Mouse (Mus musculus): ENCODE results near the gene Ncoa1. TPM values are rescaled to one million over a fixed set of nuclear protein-coding genes. Genes with fewer than 3 reads are reported as not detected.

Gene Ncoa1
- polyA plus RNA-seq, 2 experiments = 1.1 to 1.7 TPM

DNA sequence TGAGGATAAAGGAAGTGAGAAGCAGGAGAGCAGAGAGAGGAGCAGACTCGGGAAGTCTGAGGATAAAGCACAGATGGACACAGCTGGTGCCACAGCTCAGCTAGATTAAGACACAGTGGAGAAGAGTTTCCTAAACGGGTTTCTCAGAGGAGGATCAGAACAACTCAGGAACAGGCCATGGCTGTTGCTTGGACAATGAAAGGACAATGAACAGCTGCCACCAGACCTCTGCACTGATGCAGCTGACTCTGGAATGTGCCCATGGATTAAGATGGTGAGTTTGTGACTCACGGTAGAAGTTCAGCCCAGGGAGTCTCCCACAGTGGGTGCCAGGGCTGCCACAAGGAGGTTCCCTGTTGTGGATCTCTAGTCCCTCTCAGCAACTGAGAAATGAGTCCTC lies 191.8 kb downstream of the Ncoa1 start:
- Histone ChIP-seq H3K27ac (no peak overlapping the region), H3K9ac (replicated peaks) (no peak overlapping the region), H3K4me3 (ENCODE audit: insufficient read depth in 1 of 2, low read depth in 2 of 2, low read length in 2 of 2) (no peak overlapping the region), H3K4me1 (replicated peaks; ENCODE audit: control insufficient read depth in 2 of 2, insufficient read depth in 2 of 2, low read length in 1 of 2) (no peaks in the 10 kb centered on the region), H3K9me3 (ENCODE audit: control insufficient read depth, low read length) (no peaks in the 10 kb centered on the region), H3K4me2 (ENCODE audit: low read depth) (no peak overlapping the region), H3K27me3 (ENCODE audit: control insufficient read depth, insufficient read depth, low read length) (no peaks in the 10 kb centered on the region), H3K36me3 (replicated peaks; ENCODE audit: control insufficient read depth, insufficient read depth, low read depth) (no peaks in the 10 kb centered on the region)
- no peak for DNase-seq (ENCODE audit: low read depth in 3 of 3, low spot score in 3 of 3)
- WGBS (ENCODE audit: insufficient replicate concordance) = 30% methylated on average over 3 of the region's 3 CpGs
- TF ChIP-seq CTCF (IDR thresholded peaks at IDR 0.05; ENCODE audit: low read depth) (no peak), EP300 (IDR thresholded peaks at IDR 0.05; ENCODE audit: low read depth) (no peak)
- no peak for ATAC-seq (ENCODE audit: insufficient read depth)

DNA sequence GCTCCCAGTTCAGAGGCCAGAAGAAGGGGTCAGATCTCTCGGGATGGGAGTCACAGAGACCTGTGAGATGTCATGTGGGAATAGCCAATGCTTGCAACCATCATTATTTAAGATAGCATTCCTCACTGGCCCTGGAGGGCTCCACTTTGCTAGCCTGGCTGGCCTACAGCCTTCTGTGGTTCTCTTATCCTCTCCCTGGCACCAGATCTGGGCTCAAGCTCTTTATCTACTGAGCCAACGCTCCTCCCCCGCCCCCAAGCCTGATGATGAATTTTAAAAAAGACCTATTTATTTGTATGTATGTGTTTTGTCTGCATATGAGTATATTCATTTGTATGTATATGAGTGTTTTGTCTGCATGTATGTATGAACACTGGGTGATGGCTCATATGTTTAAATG lies 197.1 kb downstream of the Ncoa1 start:
- Histone ChIP-seq H3K27ac (no peak overlapping the region), H3K9ac (replicated peaks) (no peak overlapping the region), H3K36me3 (replicated peaks; ENCODE audit: control insufficient read depth, insufficient read depth, low read depth) (no peaks in the 10 kb centered on the region), H3K9me3 (ENCODE audit: control insufficient read depth, low read length) (no peaks in the 10 kb centered on the region), H3K4me1 (replicated peaks; ENCODE audit: control insufficient read depth in 2 of 2, insufficient read depth in 2 of 2, low read length in 1 of 2) (peaks cover 0 to 6% of the 10 kb centered on the region in 2 experiments; a peak in 1 of 4 replicates), H3K4me3 (ENCODE audit: insufficient read depth in 1 of 2, low read depth in 2 of 2, low read length in 2 of 2) (no peak overlapping the region), H3K27me3 (ENCODE audit: control insufficient read depth, insufficient read depth, low read length) (no peaks in the 10 kb centered on the region), H3K4me2 (ENCODE audit: low read depth) (no peak overlapping the region)
- WGBS (ENCODE audit: insufficient replicate concordance) = 40% methylated on average over 3 of the region's 3 CpGs
- peak; percentile 45; the same call in 1 of the 2 replicates for ATAC-seq (ENCODE audit: insufficient read depth)
- TF ChIP-seq CTCF (IDR thresholded peaks at IDR 0.05; ENCODE audit: low read depth) (no peak), EP300 (IDR thresholded peaks at IDR 0.05; ENCODE audit: low read depth) (0 out of 2 replicates have a peak, but pooled peaks have one; percentile 21)
- DNase-seq (ENCODE audit: low read depth in 3 of 3, low spot score in 3 of 3) = no peak

DNA sequence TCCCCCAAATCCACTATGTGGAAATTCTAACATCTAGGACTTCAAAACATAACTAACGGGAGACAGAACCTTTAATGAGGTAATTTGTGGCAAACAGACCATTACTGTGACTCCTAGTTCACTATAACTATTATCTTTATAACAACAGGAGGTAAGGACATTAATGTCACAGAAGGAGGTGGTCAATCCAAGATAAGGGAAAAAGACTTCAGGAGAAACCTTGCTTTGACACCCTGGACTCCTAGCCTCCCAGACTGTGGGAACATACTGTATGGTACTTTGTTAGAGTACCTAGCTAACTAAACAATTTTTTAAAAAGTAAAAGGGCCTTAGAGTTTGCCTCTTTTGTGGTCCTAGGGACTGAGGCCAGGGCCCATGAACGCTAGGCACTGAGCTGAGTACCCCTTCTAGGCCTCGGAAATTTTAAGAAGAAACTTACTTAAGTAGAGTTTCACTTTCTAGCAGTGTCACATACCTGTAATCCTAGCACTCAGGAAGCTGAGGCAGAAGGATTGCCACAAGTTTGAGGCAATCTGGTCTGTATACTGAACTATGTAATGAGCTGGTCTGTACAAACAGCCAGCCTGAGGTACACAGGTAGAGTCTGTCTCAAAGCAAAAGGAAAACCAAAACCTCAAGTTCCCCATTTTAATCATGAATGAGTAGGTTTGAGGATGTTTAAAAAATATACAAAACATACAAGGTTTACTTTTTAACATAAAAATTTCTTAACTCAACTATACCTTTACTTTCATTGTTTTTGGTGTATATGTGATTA lies 197.8 kb downstream of the Ncoa1 start:
- Histone ChIP-seq H3K4me1 (replicated peaks; ENCODE audit: control insufficient read depth in 2 of 2, insufficient read depth in 2 of 2, low read length in 1 of 2) (peaks cover 0 to 6% of the 10 kb centered on the region in 2 experiments; a peak in 1 of 4 replicates), H3K27me3 (ENCODE audit: control insufficient read depth, insufficient read depth, low read length) (no peaks in the 10 kb centered on the region), H3K4me3 (ENCODE audit: insufficient read depth in 1 of 2, low read depth in 2 of 2, low read length in 2 of 2) (no peak overlapping the region), H3K9ac (replicated peaks) (no peak overlapping the region), H3K9me3 (ENCODE audit: control insufficient read depth, low read length) (no peaks in the 10 kb centered on the region), H3K36me3 (replicated peaks; ENCODE audit: control insufficient read depth, insufficient read depth, low read depth) (no peaks in the 10 kb centered on the region), H3K4me2 (ENCODE audit: low read depth) (no peak overlapping the region), H3K27ac (no peak overlapping the region)
- TF ChIP-seq CTCF (IDR thresholded peaks at IDR 0.05; ENCODE audit: low read depth) (no peak), EP300 (IDR thresholded peaks at IDR 0.05; ENCODE audit: low read depth) (0 out of 2 replicates have a peak, but pooled peaks have one; percentile 6)
- ATAC-seq (ENCODE audit: insufficient read depth) = no peak
- 68% methylated on average over 3 of the region's 3 CpGs for WGBS (ENCODE audit: insufficient replicate concordance)
- no peak for DNase-seq (ENCODE audit: low read depth in 3 of 3, low spot score in 3 of 3)

DNA sequence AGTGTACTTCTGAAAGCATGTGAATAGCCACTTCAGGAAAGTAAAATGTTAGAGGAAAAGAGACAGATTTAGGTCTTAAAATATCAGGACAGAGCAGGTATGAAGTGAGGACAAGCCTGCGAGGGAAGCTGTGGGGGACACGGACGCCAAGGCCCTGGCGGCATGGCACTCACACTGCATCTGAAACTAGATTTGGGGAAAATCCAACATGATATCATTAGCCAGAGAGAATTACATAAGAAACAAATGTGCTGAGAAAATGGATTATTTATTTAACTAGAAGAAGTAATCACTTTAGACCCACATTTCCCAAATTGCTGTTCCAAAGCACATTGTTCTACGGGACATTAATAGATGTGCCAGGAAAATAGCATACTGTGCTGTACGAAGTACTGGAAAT lies 205.9 kb downstream of the Ncoa1 start:
- H3K27me3 ChIP-seq (ENCODE audit: control insufficient read depth, insufficient read depth, low read length) = no peaks in the 10 kb centered on the region
- no peak overlapping the region for H3K27ac ChIP-seq
- no peak overlapping the region for H3K4me3 ChIP-seq (ENCODE audit: insufficient read depth in 1 of 2, low read depth in 2 of 2, low read length in 2 of 2)
- ATAC-seq (ENCODE audit: insufficient read depth) (no peak), DNase-seq (ENCODE audit: low read depth in 3 of 3, low spot score in 3 of 3) (no peak)
- H3K9me3 ChIP-seq (ENCODE audit: control insufficient read depth, low read length) = no peaks in the 10 kb centered on the region
- no peak overlapping the region for H3K4me2 ChIP-seq (ENCODE audit: low read depth)
- TF ChIP-seq EP300 (IDR thresholded peaks at IDR 0.05; ENCODE audit: low read depth) (no peak), CTCF (IDR thresholded peaks at IDR 0.05; ENCODE audit: low read depth) (no peak)
- no peak overlapping the region for H3K9ac ChIP-seq (replicated peaks)
- H3K36me3 ChIP-seq (replicated peaks; ENCODE audit: control insufficient read depth, insufficient read depth, low read depth) = no peaks in the 10 kb centered on the region
- 80% methylated on average over 6 of the region's 6 CpGs for WGBS (ENCODE audit: insufficient replicate concordance)
- H3K4me1 ChIP-seq (replicated peaks; ENCODE audit: control insufficient read depth in 2 of 2, insufficient read depth in 2 of 2, low read length in 1 of 2) = no peaks in the 10 kb centered on the region

DNA sequence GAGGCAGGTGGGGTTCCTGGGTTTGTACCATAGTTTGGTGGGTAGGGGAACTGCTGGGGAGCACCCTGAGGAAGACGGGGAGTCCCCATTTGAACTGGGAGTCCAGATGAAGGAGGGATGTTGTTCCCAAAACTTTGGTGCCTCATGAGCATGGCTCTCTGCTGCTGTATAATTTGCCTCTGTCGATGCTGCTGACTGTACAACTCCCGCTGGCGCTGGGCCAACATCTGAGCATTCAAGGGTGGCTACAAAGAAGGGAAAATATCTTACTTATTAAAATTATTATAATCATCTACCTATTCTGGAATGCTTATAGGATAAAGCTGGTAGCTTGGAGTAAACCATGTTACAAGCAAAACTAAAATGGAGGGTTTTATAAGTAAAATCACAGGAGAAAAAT lies 209.2 kb downstream of the Ncoa1 start:
- 70% methylated on average over 4 of the region's 4 CpGs for WGBS (ENCODE audit: insufficient replicate concordance)
- no peaks in the 10 kb centered on the region for H3K9me3 ChIP-seq (ENCODE audit: control insufficient read depth, low read length)
- ATAC-seq (ENCODE audit: insufficient read depth) (no peak), DNase-seq (ENCODE audit: low read depth in 3 of 3, low spot score in 3 of 3) (no peak)
- TF ChIP-seq CTCF (IDR thresholded peaks at IDR 0.05; ENCODE audit: low read depth) = no peak
- TF ChIP-seq EP300 (IDR thresholded peaks at IDR 0.05; ENCODE audit: low read depth) = no peak
- H3K4me3 ChIP-seq (ENCODE audit: insufficient read depth in 1 of 2, low read depth in 2 of 2, low read length in 2 of 2) = no peak overlapping the region
- H3K36me3 ChIP-seq (replicated peaks; ENCODE audit: control insufficient read depth, insufficient read depth, low read depth) = no peaks in the 10 kb centered on the region
- H3K4me2 ChIP-seq (ENCODE audit: low read depth) = no peak overlapping the region
- H3K27ac ChIP-seq = no peak overlapping the region
- no peaks in the 10 kb centered on the region for H3K27me3 ChIP-seq (ENCODE audit: control insufficient read depth, insufficient read depth, low read length)
- no peak overlapping the region for H3K9ac ChIP-seq (replicated peaks)
- no peaks in the 10 kb centered on the region for H3K4me1 ChIP-seq (replicated peaks; ENCODE audit: control insufficient read depth in 2 of 2, insufficient read depth in 2 of 2, low read length in 1 of 2)

All from liver, embryonic 14.5 days (tissue).